ENCODE assay signal across 8 mouse cellular contexts in genomic region chr11:121434156-121435155, GRCm38 (mm10). TPM values are rescaled to one million over a fixed set of nuclear protein-coding genes. Genes with fewer than 3 reads are reported as not detected.
DNase-seq lines count a peak whose midpoint lies in the region; ATAC-seq and TF ChIP-seq lines count a peak whose summit lies in the region.

TSS of gene Fn3k (plus strand) at chr11:121434913.

- peak within 1 kb of the TSS in 2 of 3 experiments; percentile 18 to 45 for H3K4me3 ChIP-seq in CH12.LX (replicated peaks in 1 of 3; ENCODE audit: low read depth in 2 of 3, low read length in 2 of 3, poor library complexity in 1 of 3)
- peak within 1 kb of the TSS; percentile 41 for H3K4me3 ChIP-seq in forebrain, embryonic 13.5 days
- peak within 1 kb of the TSS; percentile 84 for H3K4me3 ChIP-seq in liver, embryonic 16.5 days (ENCODE audit: low read depth, low read length)
- H3K4me3 ChIP-seq in neural tube, embryonic 12.5 days: peak within 1 kb of the TSS; percentile 35
- H3K4me3 ChIP-seq in stomach, postnatal 0 days (ENCODE audit: low read depth, low read length): peak within 1 kb of the TSS; percentile 41

- in situ Hi-C loops in CH12.LX (cut with MboI; ENCODE audit: low pct_ligation_motif_present, low pct_unique_long_range_greater_than_20kb, low sequenced_read_pairs): no loop called here

- H3K27me3 ChIP-seq in CH12.LX (replicated peaks): no peaks in the 10 kb centered on the region
- no peaks in the 10 kb centered on the region for H3K27me3 ChIP-seq in forebrain, embryonic 13.5 days
- no peaks in the 10 kb centered on the region for H3K27me3 ChIP-seq in liver, embryonic 16.5 days (ENCODE audit: control insufficient read depth, insufficient read depth, low read depth, low read length)
- no peaks in the 10 kb centered on the region for H3K27me3 ChIP-seq in neural tube, embryonic 12.5 days (replicated peaks)
- H3K27me3 ChIP-seq in stomach, postnatal 0 days (ENCODE audit: control insufficient read depth, insufficient read depth, low read length): no peaks in the 10 kb centered on the region

- H3K4me1 ChIP-seq in CH12.LX (ENCODE audit: control insufficient read depth in 1 of 2, insufficient read depth in 2 of 2): peaks cover 0 to 7% of the 10 kb centered on the region in 2 experiments; a peak in 2 of 4 replicates
- H3K4me1 ChIP-seq in forebrain, embryonic 13.5 days: peaks cover 12% of the 10 kb centered on the region
- peaks cover 56% of the 10 kb centered on the region for H3K4me1 ChIP-seq in liver, embryonic 16.5 days (ENCODE audit: control insufficient read depth, low read depth, low read length)
- H3K4me1 ChIP-seq in neural tube, embryonic 12.5 days: peaks cover 14% of the 10 kb centered on the region
- H3K4me1 ChIP-seq in stomach, postnatal 0 days (replicated peaks; ENCODE audit: control insufficient read depth, insufficient read depth): no peaks in the 10 kb centered on the region; the same call in 1 of the 2 replicates

- TF ChIP-seq EP300 in CH12.LX (IDR thresholded peaks at IDR 0.05; ENCODE audit: low read length): no peak
- no peak for TF ChIP-seq EP300 in stomach, postnatal 0 days (optimal IDR thresholded peaks at IDR 0.05)

- H3K9me3 ChIP-seq in CH12.LX (replicated peaks; ENCODE audit: low read length): no peaks in the 10 kb centered on the region
- no peaks in the 10 kb centered on the region for H3K9me3 ChIP-seq in forebrain, embryonic 13.5 days (replicated peaks)
- H3K9me3 ChIP-seq in liver, embryonic 16.5 days (replicated peaks; ENCODE audit: control insufficient read depth, low read length): no peaks in the 10 kb centered on the region
- no peaks in the 10 kb centered on the region for H3K9me3 ChIP-seq in neural tube, embryonic 12.5 days
- H3K9me3 ChIP-seq in stomach, postnatal 0 days (ENCODE audit: control insufficient read depth, low read length): no peaks in the 10 kb centered on the region

- no peak for TF ChIP-seq CTCF in CH12.LX (conservative IDR thresholded peaks at IDR 0.05 in 1 of 2, IDR thresholded peaks at IDR 0.05 in 1 of 2; ENCODE audit: low read depth in 2 of 2, low read length in 2 of 2)
- no peak for TF ChIP-seq CTCF in stomach, postnatal 0 days (IDR thresholded peaks at IDR 0.05; ENCODE audit: low read depth)

- H3K36me3 ChIP-seq in CH12.LX (replicated peaks in 1 of 2; ENCODE audit: control insufficient read depth in 1 of 2, insufficient read depth in 1 of 2, low read length in 1 of 2): peaks cover 5 to 16% of the 10 kb centered on the region in 2 experiments
- H3K36me3 ChIP-seq in forebrain, embryonic 13.5 days (ENCODE audit: poor library complexity, severe bottlenecking): peaks cover 9% of the 10 kb centered on the region
- peaks cover 17% of the 10 kb centered on the region for H3K36me3 ChIP-seq in liver, embryonic 16.5 days (ENCODE audit: control insufficient read depth, insufficient read depth)
- H3K36me3 ChIP-seq in neural tube, embryonic 12.5 days: peaks cover 9% of the 10 kb centered on the region; the same call in 1 of the 2 replicates
- H3K36me3 ChIP-seq in stomach, postnatal 0 days (ENCODE audit: control insufficient read depth, insufficient read depth, low read length): no peaks in the 10 kb centered on the region

- no peak for TF ChIP-seq POLR2A in CH12.LX (IDR thresholded peaks at IDR 0.05; ENCODE audit: low read depth, low read length)

- peak; percentile 98 for ATAC-seq in forebrain, embryonic 13.5 days
- peak; percentile 94 for ATAC-seq in liver, embryonic 16.5 days (ENCODE audit: low read depth)
- peak; percentile 95 for ATAC-seq in neural tube, embryonic 12.5 days (ENCODE audit: low FRiP score, low read depth)
- peak; percentile 88 for ATAC-seq in stomach, postnatal 0 days (ENCODE audit: low FRiP score, low TSS enrichment)

- no peak for TF ChIP-seq RAD21 in CH12.LX (IDR thresholded peaks at IDR 0.05; ENCODE audit: low read depth, low read length)

- dilution Hi-C loops in CH12.LX (cut with MboI; ENCODE audit: extremely low pct_ligation_motif_present, extremely low pct_unique_long_range_greater_than_20kb, low sequenced_read_pairs): no loop called here

- no peak within 1 kb of the TSS for H3K27ac ChIP-seq in CH12.LX (ENCODE audit: insufficient read depth, low read depth)
- H3K27ac ChIP-seq in forebrain, embryonic 13.5 days: no peak within 1 kb of the TSS
- H3K27ac ChIP-seq in liver, embryonic 16.5 days (ENCODE audit: low read length): peak within 1 kb of the TSS; percentile 100
- H3K27ac ChIP-seq in neural tube, embryonic 12.5 days: no peak within 1 kb of the TSS
- H3K27ac ChIP-seq in stomach, postnatal 0 days (replicated peaks): no peak within 1 kb of the TSS; the same call in 1 of the 2 replicates

- DNase-seq in CH12.LX (ENCODE audit: extremely low read depth): no peak
- peak; percentile 86 for DNase-seq in c-Kit-positive CD71-positive TER-119-positive erythroid progenitor cells, embryonic 14.5 days (ENCODE audit: low spot score)
- peak; percentile 91 to 92 for DNase-seq in heart, postnatal 10 days
- DNase-seq in large intestine, adult 2 months (ENCODE audit: low read depth, low spot score): peak; percentile 31
- peak; percentile 89 for DNase-seq in stomach, postnatal 0 days (ENCODE audit: low spot score)

- WGBS in forebrain, embryonic 13.5 days: 7% methylated on average over 30 of the region's 30 CpGs
- 5% methylated on average over 30 of the region's 30 CpGs for WGBS in large intestine, adult 2 months
- WGBS in liver, embryonic 16.5 days (ENCODE audit: insufficient replicate concordance): 4% methylated on average over 30 of the region's 30 CpGs
- 10% methylated on average over 30 of the region's 30 CpGs for WGBS in neural tube, embryonic 12.5 days
- WGBS in stomach, postnatal 0 days: 5% methylated on average over 30 of the region's 30 CpGs

- intact Hi-C loops in heart, postnatal 10 days (cut with DNase I): no loop called here

- H3K9ac ChIP-seq in CH12.LX (ENCODE audit: insufficient read depth, low read depth): no peak within 1 kb of the TSS; the same call in 1 of the 2 replicates
- peak within 1 kb of the TSS; percentile 61 for H3K9ac ChIP-seq in forebrain, embryonic 13.5 days
- H3K9ac ChIP-seq in liver, embryonic 16.5 days (ENCODE audit: low read depth, low read length): peak within 1 kb of the TSS; percentile 83
- peak within 1 kb of the TSS; percentile 47 for H3K9ac ChIP-seq in neural tube, embryonic 12.5 days
- peak within 1 kb of the TSS; percentile 8; the same call in 1 of the 2 replicates for H3K9ac ChIP-seq in stomach, postnatal 0 days (ENCODE audit: low read length)

- no peaks in the 10 kb centered on the region for H3K79me2 ChIP-seq in CH12.LX (replicated peaks; ENCODE audit: control insufficient read depth, extremely low read depth, insufficient read depth, poor library complexity, severe bottlenecking)

- H3K4me2 ChIP-seq in CH12.LX (ENCODE audit: insufficient read depth, low read depth, poor library complexity, severe bottlenecking): peak within 1 kb of the TSS; percentile 93
- H3K4me2 ChIP-seq in forebrain, embryonic 13.5 days: peak within 1 kb of the TSS; percentile 77
- peak within 1 kb of the TSS; percentile 93 for H3K4me2 ChIP-seq in liver, embryonic 16.5 days (ENCODE audit: low read depth, low read length)
- H3K4me2 ChIP-seq in neural tube, embryonic 12.5 days (replicated peaks): peak within 1 kb of the TSS; percentile 78
- H3K4me2 ChIP-seq in stomach, postnatal 0 days (replicated peaks; ENCODE audit: low read depth): peak within 1 kb of the TSS; percentile 77

TF ChIP-seq in CH12.LX, 34 proteins besides CTCF, POLR2A, EP300 and RAD21:
- TF ChIP-seq MYC (IDR thresholded peaks at IDR 0.05; ENCODE audit: low read depth, low read length): no peak
- no peak for TF ChIP-seq MEF2A (IDR thresholded peaks at IDR 0.05; ENCODE audit: borderline replicate concordance, low read depth, low read length)
- peak; percentile 39; the same call in 1 of the 2 replicates for TF ChIP-seq USF1 (IDR thresholded peaks at IDR 0.05; ENCODE audit: low read depth, low read length)
- peak; percentile 64 for TF ChIP-seq SIN3A (IDR thresholded peaks at IDR 0.05; ENCODE audit: low read length)
- TF ChIP-seq BHLHE40 (IDR thresholded peaks at IDR 0.05; ENCODE audit: low read depth, low read length): peak; percentile 48
- no peak for TF ChIP-seq HCFC1 (IDR thresholded peaks at IDR 0.05; ENCODE audit: low read depth, low read length)

RNA-seq across cellular contexts. Expression of gene Fn3k, which starts in this region (rescaled TPM):
- total RNA-seq in CH12.LX (2012; rRNA removed) (0.04 TPM in 1 of 2 replicates, not detected in the other), CH12.LX (2014; rRNA removed) (not detected in 2 replicates)
- not detected in 2 replicates for polyA plus RNA-seq in CH12.LX (2012; ENCODE audit: insufficient read length, low read depth)
- polyA plus RNA-seq in forebrain, embryonic 13.5 days (2015; fragmentation: Nextera tagmentation; extraction: Ambion mirVana): 2.3 and 2.5 TPM in 2 replicates
- 10 to 100 TPM; 17.3 to 22.8 TPM for total RNA-seq in heart, postnatal 10 days (2021)
- polyA plus RNA-seq in large intestine, adult 2 months (2012; rRNA removed): 0.55 and 1.3 TPM in 2 replicates
- polyA plus RNA-seq in liver, embryonic 16.5 days (2015; fragmentation: Nextera tagmentation; extraction: Ambion mirVana): 35.3 and 38.4 TPM in 2 replicates
- 2.3 and 3.1 TPM in 2 replicates for polyA plus RNA-seq in neural tube, embryonic 12.5 days (2016; fragmentation: Nextera tagmentation; extraction: Ambion mirVana)
- polyA plus RNA-seq in stomach, postnatal 0 days (2015; fragmentation: Nextera tagmentation; extraction: Ambion mirVana): 0.44 and 0.52 TPM in 2 replicates

Comparison
In these comparisons a context has a peak if more than half of its experiments do, and no peak if none do; other contexts are left out.
1. RNA of gene Fn3k (total RNA-seq): 17.3 to 22.8 TPM in heart, postnatal 10 days; 0.04 TPM in CH12.LX; every median in the first group is over 10 times any median in the second.
2. Peak in DNase-seq, ATAC-seq, H3K4me3 ChIP-seq, H3K9ac ChIP-seq and H3K4me2 ChIP-seq in stomach, postnatal 0 days; RNA of the gene not detected or under 1 TPM.
3. H3K4me3 ChIP-seq: peak in every context shown above with its lines; median percentile 84 in liver, embryonic 16.5 days; 41 in forebrain, embryonic 13.5 days; 41 in stomach, postnatal 0 days; 35 in neural tube, embryonic 12.5 days; 32 in CH12.LX.
4. Peak in every context shown above with its lines, with median percentiles within 50 percentile points of each other: H3K4me2 ChIP-seq and ATAC-seq.